Mouse (Mus musculus) limb, embryonic 13.5 days (tissue): Measurements from ENCODE around the gene Cacng2. TPM values are rescaled to one million over a fixed set of nuclear protein-coding genes. Genes with fewer than 3 reads are reported as not detected.
"Not testable (repeated sequence)": the region's sequence is repeated elsewhere in the genome, so short reads cannot be mapped to it uniquely, and the experiment has no call there.

ENCODE experiments used
- ATAC-seq: fragments of 200-750 bp; cut with Nextera tagmentation; 2 replicates; pipeline ENCODE4 v1.8.0; 2017; ENCODE audit warnings: low read depth, moderate number of reproducible peaks, moderate TSS enrichment; ENCODE audit not compliant: low FRiP score
- H3K27ac ChIP-seq: fragments of 300-500 bp; sonication (generic); 2 replicates; pipeline ENCODE4 v1.5.1; 2015; ENCODE audit warnings: inconsistent platforms, mild to moderate bottlenecking, moderate library complexity
- H3K27me3 ChIP-seq: fragments of 300-500 bp; sonication (generic); 2 replicates; pipeline ENCODE4 v1.6.1; 2015; ENCODE audit warnings: mild to moderate bottlenecking, inconsistent platforms
- H3K36me3 ChIP-seq: fragments of 300-500 bp; sonication (generic); 2 replicates; pipeline ENCODE4 v1.6.1; 2015; ENCODE audit warnings: inconsistent platforms, mild to moderate bottlenecking, moderate library complexity
- H3K4me1 ChIP-seq: fragments of 300-500 bp; sonication (generic); 2 replicates; pipeline ENCODE4 v1.6.1; 2015; ENCODE audit warnings: inconsistent platforms
- H3K4me2 ChIP-seq: fragments of 300-500 bp; sonication (generic); replicated peaks from 2 replicates; pipeline ENCODE4 v1.6.1; 2015; ENCODE audit warnings: inconsistent platforms, mild to moderate bottlenecking, moderate library complexity
- H3K4me3 ChIP-seq: fragments of 300-500 bp; sonication (generic); 2 replicates; pipeline ENCODE4 v1.5.1; 2015; ENCODE audit warnings: moderate library complexity, mild to moderate bottlenecking, inconsistent platforms
- H3K9ac ChIP-seq: fragments of 300-500 bp; sonication (generic); 2 replicates; pipeline ENCODE4 v1.6.1; 2015; ENCODE audit warnings: mild to moderate bottlenecking, inconsistent platforms
- H3K9me3 ChIP-seq: fragments of 300-500 bp; sonication (generic); 2 replicates; pipeline ENCODE4 v1.6.1; 2016; ENCODE audit warnings: inconsistent platforms
- WGBS: fragments of 180-500 bp; shearing (Covaris S2); methylation state at CpG from one replicate; pipeline ENCODE4 v1.1.7; 2015; 5-methylcytosine and 5-hydroxymethylcytosine counted together
- polyA plus RNA-seq: library from polyadenylated mRNA; unstranded; fragments of >200 nt; fragmentation: Nextera tagmentation; extraction: Ambion mirVana; gene quantifications from 2 replicates; pipeline ENCODE4 v1.2.1, GENCODE M21; 2015

Cacng2 gene
- polyA plus RNA-seq, 1 experiment from 2014 or later: not detected

GRCm38 (mm10) chr15:78045842-78046241 is 74.0 kb downstream of the Cacng2 start:
- Histone ChIP-seq H3K27me3 (no peaks in the 10 kb centered on the region), H3K4me1 (no peaks in the 10 kb centered on the region), H3K9me3 (no peaks in the 10 kb centered on the region), H3K4me3 (no peak overlapping the region), H3K27ac (no peak overlapping the region), H3K4me2 (no peak overlapping the region), H3K36me3 (no peaks in the 10 kb centered on the region), H3K9ac (no peak overlapping the region)
- ATAC-seq: no peak
- 65% methylated on average over 7 of the region's 7 CpGs for WGBS

- no peak for ATAC-seq
- Histone ChIP-seq H3K27me3 (no peaks in the 10 kb centered on the region), H3K9me3 (no peaks in the 10 kb centered on the region), H3K27ac (no peak overlapping the region), H3K36me3 (no peaks in the 10 kb centered on the region), H3K4me3 (no peak overlapping the region), H3K4me1 (no peaks in the 10 kb centered on the region), H3K4me2 (no peak overlapping the region), H3K9ac (no peak overlapping the region)
- WGBS: 66% methylated on average over 7 of the region's 7 CpGs
Observed at GRCm38 (mm10) chr15:78045314-78045713, 74.5 kb downstream of the Cacng2 start.

- no peaks in the 10 kb centered on the region for H3K4me1 ChIP-seq
- H3K9me3 ChIP-seq: no peaks in the 10 kb centered on the region
- WGBS: 83% methylated on average over 6 of the region's 6 CpGs
- no peak overlapping the region for H3K4me2 ChIP-seq
- H3K27me3 ChIP-seq: no peaks in the 10 kb centered on the region
- no peak overlapping the region for H3K27ac ChIP-seq
- no peak for ATAC-seq
- no peaks in the 10 kb centered on the region for H3K36me3 ChIP-seq
- H3K9ac ChIP-seq: no peak overlapping the region
- no peak overlapping the region for H3K4me3 ChIP-seq
Observed at GRCm38 (mm10) chr15:78044826-78045225, 75.0 kb downstream of the Cacng2 start.

GRCm38 (mm10) chr15:78042706-78043105 is 77.1 kb downstream of the Cacng2 start:
- Histone ChIP-seq H3K36me3 (no peaks in the 10 kb centered on the region), H3K4me1 (no peaks in the 10 kb centered on the region), H3K9ac (no peak overlapping the region), H3K4me2 (no peak overlapping the region), H3K27ac (no peak overlapping the region), H3K9me3 (no peaks in the 10 kb centered on the region), H3K4me3 (no peak overlapping the region), H3K27me3 (no peaks in the 10 kb centered on the region)
- 84% methylated on average over 8 of the region's 8 CpGs for WGBS
- no peak for ATAC-seq

GRCm38 (mm10) chr15:78037626-78038025 is 82.2 kb downstream of the Cacng2 start:
- Histone ChIP-seq H3K36me3 (no peaks in the 10 kb centered on the region), H3K4me3 (no peak overlapping the region), H3K4me2 (no peak overlapping the region), H3K4me1 (no peaks in the 10 kb centered on the region), H3K27ac (no peak overlapping the region), H3K27me3 (no peaks in the 10 kb centered on the region), H3K9me3 (no peaks in the 10 kb centered on the region), H3K9ac (no peak overlapping the region)
- WGBS: 84% methylated on average over 10 of the region's 10 CpGs
- ATAC-seq: no peak

- WGBS: 60% methylated on average over 2 of the region's 2 CpGs
- Histone ChIP-seq H3K27ac (no peak overlapping the region), H3K9me3 (no peaks in the 10 kb centered on the region), H3K27me3 (no peaks in the 10 kb centered on the region), H3K4me2 (no peak overlapping the region), H3K9ac (no peak overlapping the region), H3K36me3 (no peaks in the 10 kb centered on the region), H3K4me1 (no peaks in the 10 kb centered on the region), H3K4me3 (no peak overlapping the region)
- ATAC-seq: no peak
Observed at GRCm38 (mm10) chr15:78036586-78036985, 83.2 kb downstream of the Cacng2 start.

GRCm38 (mm10) chr15:78029938-78030337 is 89.9 kb downstream of the Cacng2 start:
- WGBS: 59% methylated on average over 8 of the region's 8 CpGs
- Histone ChIP-seq H3K4me2 (no peak overlapping the region), H3K36me3 (no peaks in the 10 kb centered on the region), H3K4me1 (no peaks in the 10 kb centered on the region), H3K9ac (no peak overlapping the region), H3K27ac (no peak overlapping the region), H3K9me3 (no peaks in the 10 kb centered on the region), H3K4me3 (no peak overlapping the region), H3K27me3 (no peaks in the 10 kb centered on the region)
- ATAC-seq: no peak

- no peaks in the 10 kb centered on the region for H3K9me3 ChIP-seq
- WGBS: 86% methylated on average over 6 of the region's 6 CpGs
- H3K36me3 ChIP-seq: no peaks in the 10 kb centered on the region
- no peak overlapping the region for H3K4me3 ChIP-seq
- no peak overlapping the region for H3K4me2 ChIP-seq
- no peaks in the 10 kb centered on the region for H3K4me1 ChIP-seq
- no peak for ATAC-seq
- no peak overlapping the region for H3K9ac ChIP-seq
- H3K27me3 ChIP-seq: no peaks in the 10 kb centered on the region
- no peak overlapping the region for H3K27ac ChIP-seq
Observed at GRCm38 (mm10) chr15:78026521-78026920, 93.3 kb downstream of the Cacng2 start.

GRCm38 (mm10) chr15:78024211-78024610 is 95.6 kb downstream of the Cacng2 start:
- no peaks in the 10 kb centered on the region for H3K9me3 ChIP-seq
- H3K27me3 ChIP-seq: no peaks in the 10 kb centered on the region
- no peak for ATAC-seq
- H3K4me1 ChIP-seq: peaks cover 12% of the 10 kb centered on the region
- H3K4me3 ChIP-seq: no peak overlapping the region
- no peak overlapping the region for H3K9ac ChIP-seq
- WGBS: 77% methylated on average over 4 of the region's 4 CpGs
- no peaks in the 10 kb centered on the region for H3K36me3 ChIP-seq
- no peak overlapping the region for H3K27ac ChIP-seq
- no peak overlapping the region for H3K4me2 ChIP-seq

GRCm38 (mm10) chr15:78014046-78014445 is 105.8 kb downstream of the Cacng2 start:
- WGBS: 93% methylated on average over 1 of the region's 1 CpGs
- H3K4me3 ChIP-seq: no peak overlapping the region
- H3K4me2 ChIP-seq: no peak overlapping the region
- peaks cover 6% of the 10 kb centered on the region; the same call in 1 of the 2 replicates for H3K27me3 ChIP-seq
- H3K9me3 ChIP-seq: no peaks in the 10 kb centered on the region
- no peak overlapping the region for H3K27ac ChIP-seq
- H3K4me1 ChIP-seq: no peaks in the 10 kb centered on the region
- no peak overlapping the region for H3K9ac ChIP-seq
- no peaks in the 10 kb centered on the region for H3K36me3 ChIP-seq
- ATAC-seq: no peak

GRCm38 (mm10) chr15:78008206-78008605 is 111.6 kb downstream of the Cacng2 start:
- not testable (repeated sequence) for H3K4me3 ChIP-seq, H3K9ac ChIP-seq, H3K27me3 ChIP-seq, ATAC-seq, H3K9me3 ChIP-seq, H3K27ac ChIP-seq, H3K4me2 ChIP-seq, H3K4me1 ChIP-seq, H3K36me3 ChIP-seq
- WGBS: 86% methylated on average over 8 of the region's 8 CpGs

- Histone ChIP-seq H3K4me3 (no peak overlapping the region), H3K9me3 (no peaks in the 10 kb centered on the region), H3K9ac (no peak overlapping the region), H3K4me1 (no peaks in the 10 kb centered on the region), H3K36me3 (no peaks in the 10 kb centered on the region), H3K4me2 (no peak overlapping the region), H3K27ac (no peak overlapping the region), H3K27me3 (no peaks in the 10 kb centered on the region)
- no peak for ATAC-seq
- 48% methylated on average over 9 of the region's 9 CpGs for WGBS
Observed at GRCm38 (mm10) chr15:78003929-78004328, 115.9 kb downstream of the Cacng2 start.

- ATAC-seq: no peak
- WGBS: 26% methylated on average over 5 of the region's 5 CpGs
- Histone ChIP-seq H3K9ac (no peak overlapping the region), H3K9me3 (no peaks in the 10 kb centered on the region), H3K27me3 (no peaks in the 10 kb centered on the region), H3K36me3 (no peaks in the 10 kb centered on the region), H3K4me1 (no peaks in the 10 kb centered on the region), H3K4me2 (no peak overlapping the region), H3K27ac (no peak overlapping the region), H3K4me3 (no peak overlapping the region)
Observed at GRCm38 (mm10) chr15:78001400-78001799, 118.4 kb downstream of the Cacng2 start.
